ENCODE assay signal across 20 mouse cellular contexts in genomic region chr3:52622530-52622929, GRCm38 (mm10).
DNase-seq lines count a peak whose midpoint lies in the region; ATAC-seq and TF ChIP-seq lines count a peak whose summit lies in the region.
"Had no signal": no experiment of that assay in that cellular context is flagged by ENCODE, and none has a peak within 500 bp of the region (broad histone marks: within the 10 kb centered on the region; RNA-seq: fewer than 3 reads in every experiment).

No protein-coding gene starts in this region.

- 36% methylated on average over 8 of the region's 8 CpGs for WGBS in liver, adult 2 months
- 74% methylated on average over 8 of the region's 8 CpGs for WGBS in liver, embryonic 12.5 days (ENCODE audit: insufficient replicate concordance)

- peaks cover 19% of the 10 kb centered on the region for H3K4me1 ChIP-seq in liver, adult 2 months (ENCODE audit: control insufficient read depth, insufficient read depth, low read length)
- H3K4me1 ChIP-seq in liver, embryonic 12.5 days: peaks cover 11% of the 10 kb centered on the region; the same call in 1 of the 2 replicates
- H3K4me1 ChIP-seq in brown adipose tissue, adult 24 weeks (ENCODE audit: control insufficient read depth, insufficient read depth, insufficient read length, low read length): peaks cover 21% of the 10 kb centered on the region
- H3K4me1 ChIP-seq: embryonic facial prominence, embryonic 15.5 days; heart, embryonic 13.5 days; hindbrain, embryonic 15.5 days had no signal

- H3K27me3 ChIP-seq in liver, adult 2 months (ENCODE audit: control insufficient read depth, insufficient read depth, low read length): no peaks in the 10 kb centered on the region
- H3K27me3 ChIP-seq in liver, embryonic 12.5 days (replicated peaks): no peaks in the 10 kb centered on the region
- H3K27me3 ChIP-seq: embryonic facial prominence, embryonic 15.5 days; heart, embryonic 13.5 days; hindbrain, embryonic 15.5 days had no signal

- no peak for TF ChIP-seq CTCF in liver, adult 2 months (IDR thresholded peaks at IDR 0.05; ENCODE audit: low read depth, low read length)

- ATAC-seq in liver, embryonic 12.5 days: no peak
- no peak for ATAC-seq in frontal cortex, adult (ENCODE audit: low TSS enrichment)
- ATAC-seq: forebrain, embryonic 14.5 days had no signal

- no peaks in the 10 kb centered on the region for H3K9me3 ChIP-seq in liver, embryonic 12.5 days (replicated peaks)
- H3K9me3 ChIP-seq: embryonic facial prominence, embryonic 15.5 days; forebrain, embryonic 10.5 days; heart, embryonic 13.5 days; hindbrain, embryonic 15.5 days had no signal

- H3K36me3 ChIP-seq in liver, adult 2 months (ENCODE audit: control insufficient read depth, insufficient read depth, low read length): no peaks in the 10 kb centered on the region
- no peaks in the 10 kb centered on the region for H3K36me3 ChIP-seq in liver, embryonic 12.5 days
- H3K36me3 ChIP-seq: embryonic facial prominence, embryonic 15.5 days; forebrain, embryonic 10.5 days; heart, embryonic 13.5 days; hindbrain, embryonic 15.5 days had no signal

- no peak overlapping the region for H3K4me3 ChIP-seq in liver, adult 2 months (ENCODE audit: insufficient read depth, low read depth, low read length)
- no peak overlapping the region for H3K4me3 ChIP-seq in liver, embryonic 12.5 days
- H3K4me3 ChIP-seq in brown adipose tissue, adult 24 weeks (ENCODE audit: insufficient read depth, low read depth, low read length): no peak overlapping the region
- H3K4me3 ChIP-seq: embryonic facial prominence, embryonic 15.5 days; erythroblast, embryonic 14.5 days; forebrain, embryonic 10.5 days; heart, embryonic 13.5 days; hindbrain, embryonic 15.5 days had no signal

- TF ChIP-seq POLR2A in liver, adult 2 months (IDR thresholded peaks at IDR 0.05; ENCODE audit: extremely low read depth, insufficient read depth, low read length): no peak

- peak; percentile 9 for DNase-seq in adrenal gland, postnatal 25 days
- DNase-seq in adrenal gland, postnatal 4 days (ENCODE audit: low spot score in 2 of 2): no peak
- DNase-seq in kidney, adult 18-20 months: peak; percentile 58
- no peak for DNase-seq in kidney, postnatal 10 days
- DNase-seq in liver, adult 2 months (ENCODE audit: extremely low read depth, low read depth, low spot score): peak; percentile 98
- DNase-seq: cerebellum, adult 11 months; cerebellum, adult 8-10 months; cerebellum, postnatal 14 days; embryo, embryonic 11 days; gastrocnemius, postnatal 10 days; heart, postnatal 36 days had no signal

- H3K27ac ChIP-seq in liver, adult 2 months (replicated peaks; ENCODE audit: insufficient read depth, low read depth, low read length): peak overlapping the region; percentile 56
- no peak overlapping the region for H3K27ac ChIP-seq in liver, embryonic 12.5 days
- H3K27ac ChIP-seq in brown adipose tissue, adult 24 weeks (replicated peaks; ENCODE audit: low read depth, low read length): peak overlapping the region; percentile 83
- H3K27ac ChIP-seq: embryonic facial prominence, embryonic 15.5 days; forebrain, embryonic 10.5 days; heart, embryonic 13.5 days; hindbrain, embryonic 15.5 days had no signal

- H3K4me2 ChIP-seq in liver, embryonic 12.5 days: no peak overlapping the region
- H3K4me2 ChIP-seq: embryonic facial prominence, embryonic 15.5 days; heart, embryonic 13.5 days; hindbrain, embryonic 15.5 days had no signal

- H3K9ac ChIP-seq in liver, adult 2 months (ENCODE audit: low read depth, low read length): 0 out of 2 replicates have a peak overlapping the region, but pooled peaks have one; percentile 13
- H3K9ac ChIP-seq in liver, embryonic 12.5 days: no peak overlapping the region
- H3K9ac ChIP-seq: embryonic facial prominence, embryonic 15.5 days; heart, embryonic 13.5 days; hindbrain, embryonic 15.5 days had no signal

- no peaks in the 10 kb centered on the region for H3K79me2 ChIP-seq in liver, adult 2 months (ENCODE audit: control insufficient read depth, insufficient read depth, low read length)

Comparison
In these comparisons a context has a peak if more than half of its experiments do, and no peak if none do; other contexts are left out.
1. DNase-seq: peak in adrenal gland, postnatal 25 days (single experiment), kidney, adult 18-20 months (single experiment) and liver, adult 2 months (single experiment); none in adrenal gland, postnatal 4 days (0 of 2) and kidney, postnatal 10 days (single experiment).